27 mouse cellular contexts compared by ENCODE assay signal in the genomic region with DNA sequence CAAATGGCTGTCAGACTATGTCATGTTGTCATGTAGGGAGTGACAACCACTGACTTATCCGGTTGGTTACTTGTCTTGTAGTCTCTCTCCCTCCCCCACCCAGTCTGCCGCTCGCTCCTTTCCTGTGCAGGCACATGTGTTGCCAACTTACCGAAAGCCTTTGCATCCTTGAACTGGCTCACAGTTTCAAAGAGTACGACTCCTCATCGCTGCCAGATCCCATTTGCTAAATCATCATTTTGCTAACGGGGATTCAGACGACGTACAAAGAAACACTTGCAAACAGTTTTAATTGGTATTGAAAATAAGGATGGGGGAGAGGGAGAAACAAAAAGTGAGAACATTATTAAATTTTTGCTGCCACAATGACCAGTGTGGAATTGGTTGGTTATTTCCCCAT.
A peak's percentile ranks its signal among the peaks of the same experiment; 100 is the strongest.
DNase-seq lines count a peak whose midpoint lies in the region; ATAC-seq lines count a peak whose summit lies in the region.
"Had no signal": no experiment of that assay in that cellular context is flagged by ENCODE, and none has a peak within 500 bp of the region (broad histone marks: within the 10 kb centered on the region; RNA-seq: fewer than 3 reads in every experiment).

No protein-coding gene starts in this region.

- no peaks in the 10 kb centered on the region for H3K36me3 ChIP-seq in hindbrain, embryonic 16.5 days (ENCODE audit: control insufficient read depth, insufficient read depth, low read length)
- H3K36me3 ChIP-seq: forebrain, embryonic 15.5 days; heart, embryonic 12.5 days; heart, embryonic 15.5 days; hindbrain, embryonic 10.5 days; hindbrain, embryonic 13.5 days had no signal

- 83% methylated on average over 9 of the region's 9 CpGs for WGBS in hindbrain, embryonic 16.5 days

- H3K27me3 ChIP-seq in hindbrain, embryonic 16.5 days (replicated peaks; ENCODE audit: control insufficient read depth, insufficient read depth, low read length): no peaks in the 10 kb centered on the region
- H3K27me3 ChIP-seq: forebrain, embryonic 15.5 days; heart, embryonic 12.5 days; heart, embryonic 15.5 days; hindbrain, embryonic 13.5 days had no signal

- H3K4me1 ChIP-seq in hindbrain, embryonic 16.5 days (ENCODE audit: control insufficient read depth, insufficient read depth, low read depth, low read length): no peaks in the 10 kb centered on the region
- H3K4me1 ChIP-seq: forebrain, embryonic 15.5 days had no signal

- no peak overlapping the region for H3K4me2 ChIP-seq in hindbrain, embryonic 16.5 days (ENCODE audit: low read length)
- H3K4me2 ChIP-seq: forebrain, embryonic 15.5 days; heart, embryonic 12.5 days; heart, embryonic 15.5 days; hindbrain, embryonic 13.5 days had no signal

- no peak overlapping the region for H3K4me3 ChIP-seq in hindbrain, embryonic 16.5 days (ENCODE audit: low read length)
- H3K4me3 ChIP-seq: forebrain, embryonic 15.5 days; gastrocnemius, adult 2 months; heart, embryonic 12.5 days; heart, embryonic 15.5 days; hindbrain, embryonic 10.5 days; hindbrain, embryonic 13.5 days had no signal

- H3K9ac ChIP-seq in hindbrain, embryonic 16.5 days (ENCODE audit: low read depth, low read length): no peak overlapping the region
- H3K9ac ChIP-seq: forebrain, embryonic 15.5 days; heart, embryonic 12.5 days; heart, embryonic 15.5 days; hindbrain, embryonic 13.5 days had no signal

- no peak overlapping the region for H3K27ac ChIP-seq in hindbrain, embryonic 16.5 days (ENCODE audit: low read depth, low read length)
- H3K27ac ChIP-seq: forebrain, embryonic 15.5 days; gastrocnemius, adult 2 months; heart, embryonic 15.5 days; hindbrain, embryonic 10.5 days; hindbrain, embryonic 13.5 days; hindbrain, postnatal 0 days had no signal

- H3K9me3 ChIP-seq in hindbrain, embryonic 16.5 days (ENCODE audit: control insufficient read depth, low read length): no peaks in the 10 kb centered on the region
- H3K9me3 ChIP-seq: forebrain, embryonic 15.5 days; heart, embryonic 12.5 days; heart, embryonic 15.5 days; hindbrain, embryonic 10.5 days; hindbrain, embryonic 13.5 days had no signal

- no peak for ATAC-seq in granulocyte monocyte progenitor cell, adult 5-6 weeks (replicated peaks; ENCODE audit: poor library complexity, severe bottlenecking)
- no peak for ATAC-seq in hindbrain, embryonic 16.5 days
- ATAC-seq: CD4-positive, CD25-positive, alpha-beta regulatory T cell, adult 4 months; forebrain, embryonic 15.5 days; hindbrain, postnatal 0 days; inflammation-experienced regulatory T-cells, adult 6 months; intestine, embryonic 16.5 days had no signal

- peak; percentile 14 for DNase-seq in Muller cell, postnatal 12 days (ENCODE audit: inconsistent ontology term)
- peak; percentile 40 for DNase-seq in T-cell, adult 2 months (ENCODE audit: low spot score)
- peak; percentile 22 for DNase-seq in naive thymus-derived CD4-positive, alpha-beta T cell, adult 2 months (ENCODE audit: low read depth)
- DNase-seq in frontal cortex, postnatal 10 days (ENCODE audit: low spot score in 2 of 2): no peak
- DNase-seq: adrenal gland, postnatal 10 days; adrenal gland, postnatal 36 days; cerebellum, adult 11-12 months; cerebellum, adult 8-10 months; cerebellum, postnatal 10 days; cerebellum, postnatal 36 days; embryo, embryonic 11 days; gastrocnemius, adult 2 months; gastrocnemius, postnatal 14 days; heart, adult 18-20 months; heart, postnatal 10 days; heart, postnatal 36 days had no signal

Comparison
In these comparisons a context has a peak if more than half of its experiments do, and no peak if none do; other contexts are left out.
1. DNase-seq: peak in Muller cell, postnatal 12 days (single experiment), T-cell, adult 2 months (single experiment) and naive thymus-derived CD4-positive, alpha-beta T cell, adult 2 months (single experiment); none in frontal cortex, postnatal 10 days (0 of 2).